Mouse (Mus musculus) naive thymus-derived CD4-positive, alpha-beta T cell, adult 2 months (primary cell): ENCODE data around the gene Tnik.

Experiments
- DNase-seq: peaks from one replicate; pipeline ENCODE4 v3.0.0-alpha.2; 2011; ENCODE audit warnings: low read depth

The Tnik gene

DNA sequence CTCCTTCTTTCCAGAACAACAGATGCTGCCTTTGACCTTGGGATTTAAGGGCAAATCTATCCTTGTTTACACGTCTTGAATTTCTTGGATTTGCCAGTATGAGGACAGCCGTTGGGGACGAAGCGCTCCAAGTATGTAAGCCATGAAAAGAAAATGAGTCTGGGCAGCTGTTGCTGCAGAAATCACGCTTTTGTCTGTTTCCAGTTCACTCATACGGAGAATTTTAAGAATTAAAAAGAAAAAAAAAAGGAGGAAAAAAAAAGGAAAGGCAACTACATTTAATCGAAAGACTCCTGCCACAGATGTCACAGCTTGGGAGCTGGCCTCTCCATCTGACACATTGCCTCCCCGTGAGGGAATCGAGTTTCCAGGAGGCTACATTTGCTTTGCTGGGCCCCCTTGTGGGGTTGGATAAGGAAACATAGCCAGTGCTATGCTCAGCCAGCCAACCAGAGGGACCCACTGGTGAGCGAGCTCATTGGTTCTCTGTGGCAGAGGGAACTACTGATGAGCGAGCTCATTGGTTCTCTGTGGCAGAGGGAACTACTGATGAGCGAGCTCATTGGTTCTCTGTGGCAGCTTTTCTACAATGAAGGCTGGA is 145.9 kb downstream of the Tnik start:
- no peak for DNase-seq

DNA sequence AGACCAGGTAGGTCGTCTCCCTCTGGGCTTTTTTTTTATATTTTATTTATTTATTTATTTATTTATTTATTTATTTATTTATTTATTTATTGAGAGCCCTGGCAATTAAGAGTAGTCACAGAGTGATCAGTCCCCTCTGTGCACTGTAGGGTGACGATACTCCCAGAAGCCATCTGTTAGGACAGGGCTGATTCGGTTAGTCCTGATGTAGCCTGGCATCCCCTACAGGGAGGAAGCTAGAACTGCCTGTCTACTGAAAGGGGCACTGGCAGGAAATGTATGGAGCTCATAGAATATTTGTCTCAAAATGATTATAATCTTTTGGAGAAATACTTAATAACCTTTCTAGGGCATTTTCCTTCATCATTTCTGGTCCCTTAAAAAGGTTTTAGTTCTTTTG is 147.3 kb downstream of the Tnik start:
- DNase-seq: peak; percentile 34

DNA sequence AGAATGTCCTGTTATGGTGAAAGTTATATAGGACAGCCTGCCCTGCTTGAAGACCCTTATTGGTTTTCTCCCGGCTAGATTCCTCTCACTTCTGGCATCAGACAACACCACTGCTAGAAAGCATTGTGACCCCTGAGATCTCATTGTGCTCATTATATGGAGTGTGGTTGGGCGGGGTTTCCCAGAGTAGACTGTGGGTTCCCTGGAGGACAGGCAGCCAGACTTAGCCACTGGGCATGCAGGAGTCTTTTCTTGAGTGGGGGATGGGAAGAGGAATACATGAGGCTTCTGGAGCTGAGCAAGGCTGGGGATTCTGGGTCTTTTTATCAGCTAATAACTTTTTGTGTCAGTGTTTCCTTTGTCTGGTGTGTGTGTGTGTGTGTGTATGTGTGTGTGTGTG is 153.0 kb downstream of the Tnik start:
- no peak for DNase-seq

DNA sequence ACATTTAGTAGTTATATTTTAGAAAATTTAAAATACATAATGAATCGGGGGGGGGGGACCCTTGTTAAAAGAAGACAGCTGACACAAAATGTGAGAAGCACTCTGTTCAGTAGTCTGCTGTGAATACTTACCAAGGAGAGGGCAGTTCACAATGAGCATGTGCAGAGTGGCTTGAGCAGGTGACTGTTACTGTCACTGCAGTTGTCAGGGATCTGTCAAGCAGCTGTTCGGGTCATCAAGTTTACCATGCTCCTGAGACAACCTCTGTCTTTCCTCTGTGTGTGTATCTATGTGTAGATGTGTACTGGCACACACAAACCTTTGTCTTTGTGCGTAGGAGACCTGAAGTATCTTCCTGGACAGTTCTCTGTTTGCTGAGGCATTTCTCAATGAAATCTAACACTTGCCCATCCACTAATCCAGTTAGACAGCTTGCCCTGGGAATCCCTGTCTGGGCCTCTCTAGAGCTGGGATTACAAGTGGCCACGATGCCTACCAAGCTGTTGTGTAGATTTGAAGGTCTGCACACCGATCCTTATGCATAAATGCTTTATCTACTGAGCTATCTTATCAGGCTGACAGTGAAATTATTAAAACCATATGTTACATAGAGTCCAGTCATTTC is 154.2 kb downstream of the Tnik start:
- no peak for DNase-seq

DNA sequence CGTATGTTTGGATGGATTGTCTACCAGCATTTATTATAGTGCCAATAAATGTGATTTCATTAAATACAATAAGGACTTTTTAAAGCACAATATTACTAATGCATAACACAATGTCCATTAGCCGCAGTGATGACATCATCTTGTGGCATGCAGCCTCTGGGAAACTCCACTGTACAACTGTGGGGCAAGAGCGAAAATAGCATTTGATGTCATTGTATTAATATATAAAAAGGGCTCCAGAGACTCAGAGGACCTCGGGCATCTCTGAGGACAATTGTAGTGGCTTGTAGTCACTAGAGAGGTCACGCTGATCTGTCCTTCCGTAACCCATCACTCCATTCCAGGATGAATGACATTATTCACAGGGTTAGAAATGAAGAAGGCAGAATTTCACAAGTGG is 157.2 kb downstream of the Tnik start:
- DNase-seq: no peak

DNA sequence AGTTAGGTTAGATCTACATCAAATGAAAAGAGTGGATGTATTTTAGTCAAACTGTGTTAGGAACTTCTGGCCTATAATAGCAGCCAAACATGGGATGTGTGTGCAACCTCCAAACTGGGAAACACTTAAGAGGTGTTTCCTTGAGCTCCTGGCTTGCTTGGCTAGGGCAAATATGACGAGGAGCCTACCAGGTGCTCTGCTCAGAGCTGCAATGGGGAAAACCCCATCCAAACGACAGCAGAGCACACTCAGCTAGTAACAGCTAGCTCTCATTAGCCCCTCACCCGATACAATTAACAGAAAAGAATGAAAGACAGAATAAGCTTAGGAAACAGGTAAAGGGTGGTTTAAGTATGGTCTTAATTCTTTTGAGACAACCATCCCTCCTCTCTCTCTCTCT is 157.7 kb downstream of the Tnik start:
- DNase-seq: no peak

DNA sequence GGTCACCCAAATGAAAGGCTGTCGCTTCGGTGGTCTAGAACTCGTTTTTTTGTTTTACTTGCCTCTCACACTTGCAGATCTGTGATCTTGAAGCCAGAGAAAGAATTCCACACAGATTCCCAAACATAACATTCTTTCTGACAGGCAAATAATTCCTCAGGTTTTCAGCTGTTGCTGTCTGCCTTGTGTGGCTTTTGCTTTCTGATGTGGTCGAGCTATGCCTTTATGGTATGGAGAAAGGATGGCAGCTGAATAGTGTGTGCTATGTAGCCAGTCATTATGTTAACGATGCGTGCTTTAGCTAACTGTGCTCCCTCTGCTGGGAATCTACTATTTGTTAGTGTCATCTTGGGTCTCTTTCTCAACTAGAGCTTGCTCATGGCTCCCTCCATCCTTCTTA is 158.8 kb downstream of the Tnik start:
- DNase-seq: no peak

DNA sequence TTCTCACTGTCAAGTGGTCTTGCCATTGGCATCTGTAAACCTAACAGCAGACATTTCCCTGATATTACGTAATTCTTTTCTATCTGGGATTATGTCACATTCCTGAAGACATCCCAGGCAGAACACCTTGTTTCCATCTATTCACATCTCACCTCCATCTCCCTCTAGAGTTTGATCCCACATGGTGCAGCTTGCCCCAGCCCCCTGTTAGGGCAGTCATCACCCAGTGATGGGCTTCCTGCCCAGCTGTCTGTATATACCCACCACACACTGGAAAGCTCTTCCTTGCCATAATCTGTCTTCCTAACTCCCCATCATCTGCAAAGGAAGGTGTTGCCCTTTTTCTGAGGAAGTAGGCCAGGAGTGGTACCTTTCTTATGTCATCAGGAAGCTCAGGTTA is 159.2 kb downstream of the Tnik start:
- no peak for DNase-seq

DNA sequence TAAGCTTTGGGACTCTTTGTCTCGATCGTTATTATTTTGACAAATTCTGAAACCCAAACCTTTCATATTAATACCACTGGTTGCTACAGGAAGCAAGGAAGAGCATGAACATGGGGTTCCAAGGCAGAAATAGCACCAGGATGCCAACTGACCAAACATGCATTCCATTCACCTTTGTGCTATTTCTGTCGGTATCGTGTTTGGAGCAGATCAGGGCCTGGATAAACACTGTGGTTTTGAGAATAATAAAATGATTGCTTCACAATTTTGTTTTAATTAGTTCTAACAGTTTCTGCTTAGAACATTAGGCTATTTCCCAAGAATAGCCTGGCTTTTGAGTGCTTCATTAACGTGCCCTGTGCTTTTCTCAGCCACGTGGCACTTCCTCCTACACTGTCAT is 162.9 kb downstream of the Tnik start:
- DNase-seq: no peak

DNA sequence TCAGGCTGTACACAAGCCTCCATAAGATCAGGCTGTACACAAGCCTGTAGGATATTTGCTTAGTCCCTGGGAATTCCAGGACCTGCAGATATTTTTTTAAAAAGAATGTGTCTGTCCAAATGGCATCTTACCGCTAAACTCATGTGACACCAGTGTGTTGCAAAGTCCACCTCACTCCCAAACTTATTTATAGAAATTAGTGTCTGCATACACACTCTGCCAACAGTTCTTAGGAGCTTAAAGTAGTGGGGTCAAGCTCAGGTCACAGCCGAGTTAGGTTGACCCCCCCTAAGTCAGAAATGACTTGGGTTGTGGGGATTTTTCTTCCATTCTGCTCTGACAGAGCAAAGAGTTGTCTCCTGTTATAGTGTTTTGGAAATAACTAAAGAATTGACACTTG is 168.4 kb downstream of the Tnik start:
- no peak for DNase-seq

DNA sequence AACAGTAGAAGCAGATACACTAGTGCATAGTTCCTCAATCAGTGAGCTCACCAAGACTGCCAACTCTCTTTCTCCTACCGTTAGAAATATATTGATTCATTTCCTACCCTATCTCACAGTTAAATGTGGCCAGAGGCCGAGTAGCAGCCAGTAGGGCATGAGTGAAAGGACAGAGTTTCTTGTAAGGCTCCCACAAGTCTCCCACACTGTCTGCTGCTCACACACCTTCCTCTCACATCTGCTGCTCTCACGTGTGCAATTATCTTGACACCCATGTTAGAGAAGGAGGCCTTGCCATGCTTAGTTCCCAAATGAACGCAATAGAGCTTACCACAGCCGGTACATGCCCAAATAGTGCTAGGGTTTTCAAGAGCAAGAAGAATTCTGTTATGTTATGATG is 169.3 kb downstream of the Tnik start:
- no peak for DNase-seq

DNA sequence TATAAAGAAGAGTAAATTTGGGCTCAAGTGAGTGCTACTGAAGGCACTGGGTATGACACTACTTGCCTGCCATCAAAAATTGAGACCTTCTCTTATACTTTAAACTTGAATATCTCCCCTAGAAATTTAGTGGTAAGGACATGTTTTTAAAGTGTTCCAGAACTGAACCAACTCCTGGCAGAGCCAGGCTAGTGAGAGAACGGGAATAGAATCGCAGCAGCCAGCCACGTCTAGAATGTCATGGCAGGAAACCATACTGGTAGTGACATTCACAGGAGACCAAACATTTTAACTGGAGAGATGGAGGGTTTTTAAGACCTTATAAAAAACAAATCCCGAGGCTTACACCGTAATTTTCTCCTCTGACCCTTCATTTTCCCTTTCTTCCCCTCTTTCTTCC is 172.5 kb downstream of the Tnik start:
- no peak for DNase-seq

DNA sequence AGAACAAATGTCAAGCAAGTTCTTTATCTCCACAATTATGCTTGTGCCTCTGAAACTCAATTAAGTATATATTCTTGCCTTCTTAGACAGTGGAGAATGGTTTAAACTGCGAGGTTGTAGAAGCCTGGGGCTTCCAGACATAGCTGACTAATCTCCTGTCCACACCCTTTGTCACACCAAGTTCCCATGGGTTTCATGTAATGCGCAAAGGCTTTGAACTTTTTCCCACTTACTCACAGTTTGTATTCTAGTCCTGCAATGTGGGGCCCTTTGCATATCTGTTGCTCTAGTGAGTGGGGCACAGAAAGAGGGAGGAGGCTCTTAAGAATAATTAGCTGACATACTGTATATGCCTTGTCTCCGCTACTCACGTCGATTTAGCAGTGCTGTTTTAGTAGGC is 174.4 kb downstream of the Tnik start:
- no peak for DNase-seq

DNA sequence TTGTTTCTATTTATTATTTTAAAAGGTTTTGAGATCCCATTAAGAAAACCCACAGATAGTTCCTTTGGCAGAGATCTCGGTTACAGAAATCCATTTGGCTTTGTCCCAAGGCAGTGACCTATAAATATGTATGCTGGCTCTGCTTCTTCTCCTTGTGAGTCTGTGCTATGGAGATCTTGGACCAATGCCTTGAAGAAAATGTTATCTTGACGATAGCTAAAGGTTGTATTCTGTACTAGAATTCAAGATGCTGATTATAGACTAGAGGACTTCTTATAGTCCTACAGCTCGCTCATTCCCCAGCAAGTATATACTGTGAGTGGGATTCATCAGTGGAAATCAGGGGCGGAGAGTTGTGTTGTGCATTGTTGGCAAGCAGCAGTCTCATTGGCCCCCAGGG is 178.5 kb downstream of the Tnik start:
- no peak for DNase-seq

DNA sequence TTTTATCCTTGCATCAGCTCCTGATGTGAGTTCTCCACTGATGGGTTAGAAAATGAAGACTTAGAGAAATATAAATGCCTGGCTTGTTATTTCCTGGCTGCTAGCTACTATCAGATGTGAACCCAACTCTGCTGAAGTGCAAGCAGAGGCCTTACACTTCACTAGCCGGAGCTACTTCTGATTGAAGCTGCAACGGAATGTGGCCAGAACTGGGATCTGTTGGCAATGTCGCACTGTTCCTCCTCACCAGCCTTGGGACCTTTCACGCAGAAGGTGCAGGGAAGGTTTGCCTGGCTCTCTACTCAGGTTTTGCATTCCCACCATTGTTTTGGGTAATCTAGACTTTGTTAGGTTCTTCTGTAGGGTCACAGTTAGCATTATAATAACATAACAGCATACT is 179.1 kb downstream of the Tnik start:
- DNase-seq: no peak

DNA sequence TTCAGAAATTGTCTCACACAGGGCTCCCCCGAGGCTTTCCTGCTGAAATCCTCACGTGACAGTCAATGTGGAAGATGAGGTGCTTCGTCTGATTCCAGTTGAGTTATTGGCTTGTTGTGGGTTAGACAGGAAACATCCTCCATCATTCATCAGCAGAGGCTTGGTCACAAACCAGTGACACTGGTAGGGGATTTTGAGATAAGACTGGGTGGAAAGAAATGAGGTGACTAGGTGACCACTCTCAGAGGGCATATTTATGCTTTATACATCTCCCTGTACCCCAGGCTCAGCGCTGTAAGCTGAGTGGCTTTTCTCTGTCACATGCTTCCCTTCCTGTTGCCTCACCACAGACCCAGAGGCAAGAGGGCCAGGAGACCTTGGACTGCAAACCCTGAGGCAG is 184.9 kb downstream of the Tnik start:
- no peak for DNase-seq

DNA sequence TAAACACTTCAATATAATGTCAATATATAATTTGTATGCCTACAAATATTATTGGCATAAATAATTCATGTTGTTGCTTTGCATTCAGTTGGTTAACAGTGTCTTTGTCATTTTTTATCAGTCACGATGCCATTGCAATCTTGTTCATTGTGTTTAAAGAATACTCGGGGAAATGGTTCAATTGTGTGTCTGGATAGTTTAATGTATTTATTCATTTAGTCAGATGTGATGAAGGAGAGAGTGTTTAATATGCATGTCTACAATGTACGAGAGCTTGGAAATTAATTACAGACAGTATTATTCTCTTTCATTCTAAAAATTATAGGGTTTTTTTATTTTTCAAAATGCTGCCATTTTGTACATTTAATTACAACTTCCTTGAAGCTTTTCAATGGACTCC is 190.4 kb downstream of the Tnik start:
- no peak for DNase-seq

DNA sequence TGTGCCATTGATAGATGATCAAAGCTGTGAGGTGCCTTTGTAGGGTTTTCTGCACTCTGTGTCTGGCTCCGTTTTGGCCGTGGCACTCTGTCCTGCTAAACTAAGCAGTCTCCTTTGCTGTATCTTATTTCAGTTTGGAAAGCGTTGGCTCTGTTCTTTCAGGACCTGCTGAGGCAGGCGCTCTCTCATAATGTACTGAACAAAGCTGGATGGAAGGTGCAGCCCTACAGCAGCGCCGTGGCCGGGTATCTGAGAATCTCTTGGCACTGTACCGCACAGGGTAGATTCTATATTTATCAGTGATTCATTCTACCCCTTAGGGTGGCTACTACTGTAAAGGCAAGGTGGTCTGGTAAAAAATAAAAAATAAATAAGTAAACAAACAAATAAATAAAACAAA is 193.8 kb downstream of the Tnik start:
- no peak for DNase-seq

DNA sequence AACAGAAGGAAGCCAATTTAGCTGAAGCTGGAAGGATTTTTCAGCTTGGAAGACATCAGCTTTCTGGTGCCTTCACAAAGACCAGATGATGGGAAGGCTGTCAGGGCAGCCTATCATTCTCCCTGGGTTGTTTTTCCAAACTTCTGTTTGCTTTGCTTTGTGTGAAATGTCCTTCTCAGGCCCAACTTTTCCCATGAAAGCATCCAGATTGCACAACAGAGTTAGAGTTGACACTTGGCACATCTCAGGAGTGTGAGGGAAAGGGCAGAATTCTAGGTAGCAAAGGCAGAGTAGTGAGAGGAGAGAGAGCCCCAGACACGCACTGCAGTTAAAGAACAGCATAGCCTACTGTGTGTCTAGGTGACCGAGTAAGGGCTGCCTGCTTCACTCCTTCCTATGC is 194.5 kb downstream of the Tnik start:
- DNase-seq: no peak

DNA sequence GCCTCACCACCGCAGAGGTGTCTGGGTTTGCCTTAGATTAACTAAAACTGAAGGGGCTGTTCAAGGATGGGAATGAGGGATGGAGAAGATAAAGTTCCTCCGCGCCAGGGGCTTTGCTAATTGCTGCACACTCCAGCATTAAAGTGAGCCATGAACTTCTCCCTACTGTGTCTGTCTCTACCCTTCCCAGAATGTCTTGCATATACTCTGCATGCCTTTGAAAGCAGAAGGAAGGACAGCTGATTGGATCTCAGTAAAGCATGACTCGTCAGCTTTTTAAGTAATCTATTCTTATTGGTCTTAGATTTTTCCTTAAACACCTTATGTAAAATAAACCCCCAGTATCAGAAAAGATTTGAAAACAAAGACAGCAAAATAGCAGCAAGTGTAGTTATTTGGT is 203.7 kb downstream of the Tnik start:
- DNase-seq: no peak

DNA sequence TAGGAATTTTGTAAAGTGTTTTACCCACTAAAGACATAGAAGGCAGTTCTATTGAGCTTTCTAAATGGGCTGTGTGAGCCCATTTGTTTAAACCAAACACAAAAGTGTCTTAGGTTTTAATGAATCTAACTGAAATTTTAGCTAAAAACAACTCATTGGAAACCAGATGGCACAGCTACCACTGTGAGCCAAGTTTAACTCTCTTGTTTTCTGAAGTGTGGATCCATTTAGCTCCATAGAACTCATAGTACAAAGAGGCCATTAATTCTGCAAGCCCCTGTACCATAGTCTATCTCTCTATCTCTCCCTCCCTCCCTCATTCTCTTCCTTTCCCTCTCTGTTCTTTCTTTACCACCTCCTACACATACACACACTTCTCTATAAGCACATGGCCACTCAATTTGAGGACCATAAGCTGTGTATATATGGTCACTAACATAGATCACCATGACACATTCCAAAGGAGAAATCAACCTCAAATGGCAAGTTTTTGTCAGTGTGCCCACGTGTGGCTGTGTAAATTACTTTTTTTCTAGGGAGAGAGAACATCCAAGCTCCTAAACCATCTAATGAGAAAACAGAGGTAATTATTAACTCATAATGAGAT is 204.2 kb downstream of the Tnik start:
- DNase-seq: no peak

DNA sequence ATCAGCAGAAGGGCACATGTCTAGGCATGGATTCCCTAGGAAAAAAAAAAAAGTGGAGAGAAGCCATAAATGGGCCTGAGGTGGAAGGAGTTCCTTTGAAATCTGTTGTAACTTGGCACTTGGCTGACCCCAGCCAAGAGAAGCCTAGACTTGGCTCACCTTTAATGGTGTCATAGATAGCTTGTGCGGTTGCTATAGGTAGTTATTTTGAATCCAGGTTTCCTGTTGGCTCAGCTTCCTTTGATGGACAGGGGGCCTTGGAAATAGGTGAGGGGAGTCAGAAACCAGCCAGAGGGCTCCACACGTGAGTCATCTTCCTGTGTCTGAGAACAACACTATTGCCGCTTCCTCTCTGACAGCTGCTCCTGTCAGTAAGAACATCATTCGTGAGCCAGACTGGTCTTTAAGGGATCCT is 204.9 kb downstream of the Tnik start:
- DNase-seq: peak; percentile 25

DNA sequence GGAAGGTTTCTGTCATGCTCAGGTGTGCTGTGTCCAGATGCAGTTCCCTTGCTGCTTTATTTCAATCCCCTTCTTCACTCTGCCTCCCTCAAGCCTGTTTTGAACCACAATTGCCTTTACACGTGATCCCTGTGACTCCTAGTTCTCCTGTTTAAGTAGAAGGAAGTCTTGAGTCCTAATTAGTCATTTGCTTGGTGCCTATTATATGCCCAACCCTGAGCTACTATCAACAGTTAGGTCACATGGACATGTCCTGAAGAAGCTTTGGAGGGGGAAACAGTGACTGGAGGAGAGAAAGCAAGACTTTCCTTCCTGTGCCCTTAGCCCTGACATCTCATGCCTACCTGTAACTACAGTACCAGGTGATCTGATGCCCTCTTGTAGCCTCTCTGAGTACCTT is 210.4 kb downstream of the Tnik start:
- no peak for DNase-seq

DNA sequence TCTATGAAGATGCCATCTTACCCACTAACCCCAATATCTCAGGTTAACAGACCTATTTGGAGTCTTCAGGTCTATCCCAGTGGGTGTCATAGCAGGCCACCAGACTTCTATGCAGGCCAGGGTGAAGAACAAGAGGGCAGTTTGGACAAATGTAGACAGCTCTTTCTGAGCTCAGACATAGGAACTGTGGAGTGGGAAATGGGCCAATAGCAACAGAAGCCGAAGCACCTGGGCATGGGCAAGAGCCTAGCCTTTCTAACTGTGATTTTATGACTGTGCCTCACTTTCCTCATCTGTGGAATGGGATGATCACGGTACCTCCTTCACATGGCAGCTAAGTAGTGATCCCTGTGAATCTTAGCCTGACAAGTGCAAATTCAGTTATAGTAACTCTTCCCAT is 214.4 kb downstream of the Tnik start:
- no peak for DNase-seq
